Mouse (Mus musculus): Measurements from ENCODE around the gene Bcl2l1. TPM values are rescaled to one million over a fixed set of nuclear protein-coding genes. Genes with fewer than 3 reads are reported as not detected.

Bcl2l1 gene
- 195 and 197 TPM in 2 replicates for polyA plus RNA-seq (2015; fragmentation: Nextera tagmentation; extraction: Ambion mirVana)

- peaks cover 38% of the 10 kb centered on the region for H3K4me1 ChIP-seq
- H3K9ac ChIP-seq: peak within 1 kb of the TSS; percentile 87
- H3K36me3 ChIP-seq (replicated peaks): no peaks in the 10 kb centered on the region
- H3K27ac ChIP-seq: peak within 1 kb of the TSS; percentile 96
- H3K4me2 ChIP-seq: peak within 1 kb of the TSS; percentile 71
- peak within 1 kb of the TSS; percentile 84 for H3K4me3 ChIP-seq
- H3K27me3 ChIP-seq (replicated peaks): no peaks in the 10 kb centered on the region
- H3K9me3 ChIP-seq: no peaks in the 10 kb centered on the region
- WGBS: under 1% methylated on average over 59 of the region's 74 CpGs
- ATAC-seq (replicated peaks): peak; percentile 98
Observed at GRCm38 (mm10) chr2:152831019-152831878, at the start of gene Bcl2l1. Bcl2l1 (minus strand) TSS chr2:152831728.

GRCm38 (mm10) chr2:152880898-152881297, 49.4 kb upstream of the Bcl2l1 start:
- Histone ChIP-seq H3K9me3 (no peaks in the 10 kb centered on the region), H3K36me3 (replicated peaks) (no peaks in the 10 kb centered on the region), H3K4me3 (no peak overlapping the region), H3K27me3 (replicated peaks) (no peaks in the 10 kb centered on the region), H3K27ac (no peak overlapping the region), H3K9ac (no peak overlapping the region), H3K4me1 (no peaks in the 10 kb centered on the region), H3K4me2 (no peak overlapping the region)
- WGBS: 94% methylated on average over 13 of the region's 13 CpGs
- ATAC-seq (replicated peaks): no peak

- Histone ChIP-seq H3K9me3 (no peaks in the 10 kb centered on the region), H3K9ac (no peak overlapping the region), H3K4me1 (no peaks in the 10 kb centered on the region), H3K27me3 (replicated peaks) (no peaks in the 10 kb centered on the region), H3K4me3 (no peak overlapping the region), H3K4me2 (no peak overlapping the region), H3K27ac (no peak overlapping the region), H3K36me3 (replicated peaks) (no peaks in the 10 kb centered on the region)
- ATAC-seq (replicated peaks): no peak
- WGBS: 94% methylated on average over 3 of the region's 3 CpGs
Observed at GRCm38 (mm10) chr2:152878239-152878638, 46.7 kb upstream of the Bcl2l1 start.

DNA sequence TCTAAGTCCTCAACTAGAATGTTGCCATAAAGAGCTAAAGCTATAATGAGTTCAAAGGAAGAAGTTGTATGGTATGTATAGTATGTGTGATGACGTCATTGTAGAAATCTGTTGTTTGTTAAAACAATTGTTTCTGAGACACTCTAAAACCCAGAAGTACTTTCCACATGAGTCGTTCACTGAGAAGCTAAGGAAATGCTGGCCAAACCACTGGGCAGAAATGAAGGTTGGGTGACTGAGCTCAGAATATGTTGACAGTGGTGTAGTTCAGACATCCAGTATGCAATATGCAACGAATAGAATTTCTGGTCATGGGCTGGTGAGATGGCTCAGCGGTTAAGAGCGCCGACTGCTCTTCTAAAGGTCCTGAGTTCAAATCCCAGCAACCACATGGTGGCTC, 31.8 kb upstream of the Bcl2l1 start:
- Histone ChIP-seq H3K36me3 (replicated peaks) (no peaks in the 10 kb centered on the region), H3K27me3 (replicated peaks) (no peaks in the 10 kb centered on the region), H3K9me3 (no peaks in the 10 kb centered on the region), H3K27ac (no peak overlapping the region), H3K4me3 (no peak overlapping the region), H3K4me2 (no peak overlapping the region), H3K9ac (no peak overlapping the region), H3K4me1 (no peaks in the 10 kb centered on the region)
- 94% methylated on average over 6 of the region's 6 CpGs for WGBS
- no peak for ATAC-seq (replicated peaks)

- no peak for ATAC-seq (replicated peaks)
- Histone ChIP-seq H3K4me3 (no peak overlapping the region), H3K4me2 (no peak overlapping the region), H3K9ac (no peak overlapping the region), H3K4me1 (no peaks in the 10 kb centered on the region), H3K9me3 (no peaks in the 10 kb centered on the region), H3K27ac (no peak overlapping the region), H3K27me3 (replicated peaks) (no peaks in the 10 kb centered on the region), H3K36me3 (replicated peaks) (no peaks in the 10 kb centered on the region)
- WGBS: 87% methylated on average over 3 of the region's 3 CpGs
Observed at GRCm38 (mm10) chr2:152862638-152863037, 31.1 kb upstream of the Bcl2l1 start.

DNA sequence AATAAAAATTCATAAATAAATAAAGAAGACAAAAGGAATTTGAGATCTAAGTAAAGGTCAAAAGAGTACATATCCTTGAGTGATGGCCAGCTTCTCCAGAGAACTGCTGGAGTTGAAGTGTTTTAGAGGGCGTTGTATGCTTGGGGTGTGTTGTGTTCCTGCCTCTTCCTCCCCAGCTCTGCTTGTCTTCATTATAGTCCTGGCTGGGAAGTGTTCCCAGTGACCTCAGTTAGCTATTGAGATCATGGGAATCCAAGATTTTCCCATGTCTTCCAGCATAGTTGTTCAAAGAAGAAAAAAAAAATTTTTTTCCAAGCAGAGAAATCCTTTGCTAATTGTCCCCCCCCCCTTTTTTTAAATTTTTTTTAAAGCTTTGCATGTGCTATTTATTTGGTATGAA, 30.4 kb upstream of the Bcl2l1 start:
- H3K36me3 ChIP-seq (replicated peaks): no peaks in the 10 kb centered on the region
- no peaks in the 10 kb centered on the region for H3K9me3 ChIP-seq
- H3K27ac ChIP-seq: no peak overlapping the region
- no peaks in the 10 kb centered on the region for H3K27me3 ChIP-seq (replicated peaks)
- H3K9ac ChIP-seq: no peak overlapping the region
- H3K4me3 ChIP-seq: no peak overlapping the region
- no peak overlapping the region for H3K4me2 ChIP-seq
- no peak for ATAC-seq (replicated peaks)
- no peaks in the 10 kb centered on the region for H3K4me1 ChIP-seq
- WGBS: 92% methylated on average over 1 of the region's 1 CpGs

- WGBS: 94% methylated on average over 3 of the region's 3 CpGs
- H3K9ac ChIP-seq: no peak overlapping the region
- H3K36me3 ChIP-seq (replicated peaks): no peaks in the 10 kb centered on the region
- ATAC-seq (replicated peaks): no peak
- no peak overlapping the region for H3K4me3 ChIP-seq
- H3K27ac ChIP-seq: no peak overlapping the region
- no peaks in the 10 kb centered on the region for H3K27me3 ChIP-seq (replicated peaks)
- no peaks in the 10 kb centered on the region for H3K4me1 ChIP-seq
- H3K4me2 ChIP-seq: no peak overlapping the region
- no peaks in the 10 kb centered on the region for H3K9me3 ChIP-seq
Observed at GRCm38 (mm10) chr2:152859501-152859900, 28.0 kb upstream of the Bcl2l1 start.

- H3K4me1 ChIP-seq: peaks cover 7% of the 10 kb centered on the region
- H3K9ac ChIP-seq: no peak overlapping the region; the same call in 1 of the 2 replicates
- H3K4me2 ChIP-seq: peak overlapping the region; percentile 79
- H3K27me3 ChIP-seq (replicated peaks): no peaks in the 10 kb centered on the region
- H3K36me3 ChIP-seq (replicated peaks): no peaks in the 10 kb centered on the region
- no peaks in the 10 kb centered on the region for H3K9me3 ChIP-seq
- peak overlapping the region; percentile 66 for H3K4me3 ChIP-seq
- no peak overlapping the region for H3K27ac ChIP-seq
- WGBS: 0% methylated on average over 2 of the region's 2 CpGs
- no peak for ATAC-seq (replicated peaks)
Observed at GRCm38 (mm10) chr2:152848466-152848865, 16.9 kb upstream of the Bcl2l1 start.

DNA sequence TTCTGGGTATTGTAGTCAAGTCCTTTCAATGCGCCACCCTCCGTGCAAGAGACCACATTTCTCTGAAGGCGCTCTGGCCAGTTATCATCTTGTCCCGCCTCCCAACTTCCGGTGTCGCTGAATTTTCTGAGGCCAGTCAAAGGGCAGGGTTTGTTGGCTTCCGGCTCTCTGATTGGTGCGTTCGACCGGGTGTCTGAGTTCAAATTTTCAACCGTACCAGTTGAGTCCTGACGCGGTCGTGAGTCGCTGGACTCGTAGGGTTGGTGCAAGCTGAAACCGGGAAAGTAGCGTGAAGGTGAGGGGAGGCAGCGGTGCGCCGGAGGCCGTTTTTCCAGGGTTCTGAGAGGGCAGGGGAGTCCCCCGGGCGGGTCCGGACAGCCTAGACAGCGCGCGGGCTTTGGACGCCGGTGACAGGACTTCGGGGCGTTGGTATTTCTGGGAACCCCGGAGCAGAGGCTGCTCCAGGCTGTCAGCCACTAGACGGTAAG, 16.3 kb upstream of the Bcl2l1 start, which contains the start of gene Tpx2:
Gene Tpx2, plus strand, starts transcription at position 150 of the 488 bp plus-strand sequence.
- ATAC-seq (replicated peaks): peak; percentile 98
- Histone ChIP-seq H3K4me3 (peak within 1 kb of the TSS; percentile 66), H3K9me3 (no peaks in the 10 kb centered on the region), H3K27me3 (replicated peaks) (no peaks in the 10 kb centered on the region), H3K27ac (no peak within 1 kb of the TSS; the same call in 1 of the 2 replicates), H3K4me2 (peak within 1 kb of the TSS; percentile 79), H3K36me3 (replicated peaks) (no peaks in the 10 kb centered on the region), H3K9ac (peak within 1 kb of the TSS; percentile 33), H3K4me1 (peaks cover 7% of the 10 kb centered on the region)
- under 1% methylated on average over 34 of the region's 34 CpGs for WGBS

DNA sequence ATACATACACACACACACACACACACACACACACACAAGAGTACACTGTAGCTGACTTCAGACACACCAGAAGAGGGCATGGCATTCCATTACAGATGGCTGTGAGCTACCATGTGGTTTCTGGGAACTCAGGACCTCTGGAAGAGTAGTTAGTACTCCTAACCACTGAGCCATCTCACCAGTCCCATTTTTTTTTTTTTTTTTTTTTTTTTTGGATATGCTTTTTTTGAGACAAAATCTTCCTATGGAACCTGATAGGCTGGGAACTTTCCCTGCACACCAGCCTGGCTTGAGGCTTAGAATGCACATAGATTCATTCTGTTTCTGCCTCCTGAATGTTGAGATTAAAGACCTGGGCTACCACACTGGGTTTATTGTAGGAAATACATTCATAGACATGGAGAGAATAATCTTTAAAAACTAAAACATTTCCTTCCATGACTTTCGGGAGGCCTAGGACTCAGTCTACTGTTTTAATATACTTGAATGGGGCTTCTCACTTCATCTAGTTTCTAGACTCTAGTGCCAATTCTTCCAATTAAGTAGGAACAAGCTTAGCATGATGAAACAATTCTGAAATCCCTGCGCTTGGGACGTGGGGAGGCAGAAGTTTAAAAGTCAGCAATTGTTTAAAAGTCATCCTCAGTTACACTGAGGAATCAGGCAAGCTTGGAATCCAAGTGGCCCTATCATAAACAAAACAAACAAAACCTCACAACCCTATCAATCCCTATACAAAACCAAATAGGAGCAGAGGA, 15.7 kb upstream of the Bcl2l1 start:
- Histone ChIP-seq H3K4me2 (peak overlapping the region; percentile 53), H3K27ac (no peak overlapping the region; the same call in 1 of the 2 replicates), H3K27me3 (replicated peaks) (no peaks in the 10 kb centered on the region), H3K9me3 (no peaks in the 10 kb centered on the region), H3K4me1 (peaks cover 7% of the 10 kb centered on the region), H3K36me3 (replicated peaks) (no peaks in the 10 kb centered on the region), H3K4me3 (peak overlapping the region; percentile 66), H3K9ac (peak overlapping the region; percentile 33; the same call in 1 of the 2 replicates)
- ATAC-seq (replicated peaks): no peak
- 21% methylated on average over 3 of the region's 3 CpGs for WGBS

- Histone ChIP-seq H3K27ac (no peak overlapping the region), H3K9me3 (no peaks in the 10 kb centered on the region), H3K9ac (no peak overlapping the region), H3K36me3 (replicated peaks) (no peaks in the 10 kb centered on the region), H3K4me1 (0 out of 2 replicates have a peak, but pooled peaks cover 2% of the 10 kb centered on the region), H3K27me3 (replicated peaks) (no peaks in the 10 kb centered on the region), H3K4me2 (no peak overlapping the region), H3K4me3 (no peak overlapping the region)
- ATAC-seq (replicated peaks): no peak
- 75% methylated on average over 3 of the region's 3 CpGs for WGBS
Observed at GRCm38 (mm10) chr2:152842741-152843140, 11.2 kb upstream of the Bcl2l1 start.

- H3K27me3 ChIP-seq (replicated peaks): no peaks in the 10 kb centered on the region
- no peaks in the 10 kb centered on the region for H3K9me3 ChIP-seq
- no peak overlapping the region for H3K27ac ChIP-seq
- no peak overlapping the region for H3K4me2 ChIP-seq
- ATAC-seq (replicated peaks): no peak
- no peaks in the 10 kb centered on the region for H3K4me1 ChIP-seq
- no peak overlapping the region for H3K4me3 ChIP-seq
- H3K36me3 ChIP-seq (replicated peaks): no peaks in the 10 kb centered on the region
- 77% methylated on average over 2 of the region's 2 CpGs for WGBS
- no peak overlapping the region for H3K9ac ChIP-seq
Observed at GRCm38 (mm10) chr2:152839256-152839655, 7.7 kb upstream of the Bcl2l1 start.
